Mouse (Mus musculus) liver, embryonic 11.5 days (tissue): Measurements from ENCODE around the gene Ctrb1. TPM values are rescaled to one million over a fixed set of nuclear protein-coding genes. Genes with fewer than 3 reads are reported as not detected.
"Not testable (repeated sequence)": the region's sequence is repeated elsewhere in the genome, so short reads cannot be mapped to it uniquely, and the experiment has no call there.

Experiments
- ATAC-seq: fragments of 200-750 bp; cut with Nextera tagmentation; replicated peaks from 2 replicates; pipeline ENCODE4 v1.8.0; 2017; ENCODE audit warnings: moderate number of reproducible peaks, mild to moderate bottlenecking, moderate TSS enrichment, moderate library complexity; ENCODE audit not compliant: low FRiP score
- DNase-seq: peaks from one replicate; pipeline ENCODE4 v3.0.0-alpha.2; 2017; ENCODE audit warnings: low spot score
- H3K27ac ChIP-seq: fragments of 300-500 bp; sonication (generic); 2 replicates; pipeline ENCODE4 v1.5.1; 2014; ENCODE audit warnings: mild to moderate bottlenecking, low read depth, low read length, control low read depth
- H3K27me3 ChIP-seq: fragments of 300-500 bp; sonication (generic); replicated peaks from 2 replicates; pipeline ENCODE4 v1.6.1; 2014; ENCODE audit warnings: low read length, mixed read lengths; ENCODE audit not compliant: control insufficient read depth, insufficient read depth
- H3K36me3 ChIP-seq: fragments of 300-500 bp; sonication (generic); 2 replicates; pipeline ENCODE4 v1.6.1; 2014; ENCODE audit warnings: mild to moderate bottlenecking, low read length, moderate library complexity, mixed read lengths; ENCODE audit not compliant: control insufficient read depth, insufficient read depth
- H3K4me1 ChIP-seq: fragments of 300-500 bp; sonication (generic); replicated peaks from 2 replicates; pipeline ENCODE4 v1.6.1; 2014; ENCODE audit warnings: low read length, mixed read lengths; ENCODE audit not compliant: control insufficient read depth, insufficient read depth
- H3K4me2 ChIP-seq: fragments of 300-500 bp; sonication (generic); 2 replicates; pipeline ENCODE4 v1.6.1; 2014; ENCODE audit warnings: mild to moderate bottlenecking, control low read depth, moderate library complexity
- H3K4me3 ChIP-seq: fragments of 300-500 bp; sonication (generic); 2 replicates; pipeline ENCODE4 v1.5.1; 2014; ENCODE audit warnings: low read depth, low read length, control low read depth
- H3K9ac ChIP-seq: fragments of 300-500 bp; sonication (generic); 2 replicates; pipeline ENCODE4 v1.6.1; 2014; ENCODE audit warnings: low read depth, low read length, control low read depth
- H3K9me3 ChIP-seq: fragments of 300-500 bp; sonication (generic); 2 replicates; pipeline ENCODE4 v1.6.1; 2016; ENCODE audit warnings: low read length, inconsistent platforms, mixed read lengths; ENCODE audit not compliant: control insufficient read depth
- WGBS: fragments of 180-500 bp; shearing (Covaris S2); extraction: QIAGEN DNeasy Blood & Tissue Kit; methylation state at CpG from one replicate; pipeline ENCODE4 v1.1.7; 2014; 5-methylcytosine and 5-hydroxymethylcytosine counted together
- polyA plus RNA-seq: library from polyadenylated mRNA; unstranded; fragments of >200 nt; fragmentation: Nextera tagmentation; extraction: Ambion mirVana; gene quantifications from 2 replicates; pipeline ENCODE4 v1.2.1, GENCODE M21; 2014

Ctrb1 gene
- polyA plus RNA-seq, 1 experiment from 2014 or later: not detected

GRCm38 (mm10) chr8:111658819-111659423, 31.9 kb downstream of the Ctrb1 start:
- ATAC-seq (no peak), DNase-seq (no peak)
- Histone ChIP-seq H3K27ac (no peak overlapping the region), H3K4me2 (no peak overlapping the region), H3K9me3 (no peaks in the 10 kb centered on the region), H3K27me3 (no peaks in the 10 kb centered on the region), H3K36me3 (0 out of 2 replicates have a peak, but pooled peaks cover 5% of the 10 kb centered on the region), H3K9ac (no peak overlapping the region), H3K4me1 (peaks cover 6% of the 10 kb centered on the region), H3K4me3 (no peak overlapping the region)
- 54% methylated on average over 6 of the region's 6 CpGs for WGBS

GRCm38 (mm10) chr8:111657312-111657854, 33.4 kb downstream of the Ctrb1 start:
- Histone ChIP-seq H3K4me3 (no peak overlapping the region), H3K9me3 (no peaks in the 10 kb centered on the region), H3K27ac (no peak overlapping the region), H3K4me2 (no peak overlapping the region), H3K27me3 (no peaks in the 10 kb centered on the region), H3K36me3 (0 out of 2 replicates have a peak, but pooled peaks cover 5% of the 10 kb centered on the region), H3K4me1 (peaks cover 6% of the 10 kb centered on the region), H3K9ac (no peak overlapping the region)
- ATAC-seq (no peak), DNase-seq (no peak)
- 29% methylated on average over 1 of the region's 1 CpGs for WGBS

- no peak overlapping the region for H3K27ac ChIP-seq
- H3K9ac ChIP-seq: no peak overlapping the region
- ATAC-seq (no peak), DNase-seq (no peak)
- no peaks in the 10 kb centered on the region for H3K36me3 ChIP-seq
- 89% methylated on average over 2 of the region's 2 CpGs for WGBS
- no peaks in the 10 kb centered on the region for H3K27me3 ChIP-seq
- H3K4me2 ChIP-seq: no peak overlapping the region
- H3K9me3 ChIP-seq: no peaks in the 10 kb centered on the region
- H3K4me1 ChIP-seq: peaks cover 13% of the 10 kb centered on the region
- no peak overlapping the region for H3K4me3 ChIP-seq
Observed at GRCm38 (mm10) chr8:111653524-111653923, 37.3 kb downstream of the Ctrb1 start.

- ATAC-seq: no peak
- Histone ChIP-seq H3K27ac (no peak overlapping the region), H3K4me3 (no peak overlapping the region), H3K36me3 (no peaks in the 10 kb centered on the region), H3K27me3 (no peaks in the 10 kb centered on the region), H3K9ac (no peak overlapping the region), H3K9me3 (no peaks in the 10 kb centered on the region), H3K4me1 (peaks cover 20% of the 10 kb centered on the region), H3K4me2 (no peak overlapping the region)
- DNase-seq: no peak
- 90% methylated on average over 3 of the region's 3 CpGs for WGBS
Observed at GRCm38 (mm10) chr8:111650651-111651050, 40.2 kb downstream of the Ctrb1 start.

- no peaks in the 10 kb centered on the region for H3K36me3 ChIP-seq
- no peak for DNase-seq
- no peak overlapping the region for H3K9ac ChIP-seq
- no peak overlapping the region for H3K4me2 ChIP-seq
- no peak overlapping the region for H3K27ac ChIP-seq
- no peaks in the 10 kb centered on the region for H3K9me3 ChIP-seq
- WGBS: 57% methylated on average over 2 of the region's 2 CpGs
- peaks cover 24% of the 10 kb centered on the region for H3K4me1 ChIP-seq
- ATAC-seq: no peak
- no peak overlapping the region for H3K4me3 ChIP-seq
- no peaks in the 10 kb centered on the region for H3K27me3 ChIP-seq
Observed at GRCm38 (mm10) chr8:111648834-111649233, 42.0 kb downstream of the Ctrb1 start.

GRCm38 (mm10) chr8:111645715-111646114, 45.1 kb downstream of the Ctrb1 start:
- Histone ChIP-seq H3K4me2 (peak overlapping the region; percentile 31), H3K4me3 (no peak overlapping the region), H3K9me3 (no peaks in the 10 kb centered on the region), H3K27me3 (no peaks in the 10 kb centered on the region), H3K9ac (no peak overlapping the region), H3K36me3 (no peaks in the 10 kb centered on the region), H3K4me1 (peaks cover 33% of the 10 kb centered on the region), H3K27ac (no peak overlapping the region)
- 84% methylated on average over 8 of the region's 8 CpGs for WGBS
- ATAC-seq (no peak), DNase-seq (no peak)

- H3K4me1 ChIP-seq: peaks cover 33% of the 10 kb centered on the region
- H3K4me3 ChIP-seq: peak overlapping the region; percentile 79
- not testable (repeated sequence) for H3K27me3 ChIP-seq, H3K9ac ChIP-seq, ATAC-seq, H3K36me3 ChIP-seq, H3K9me3 ChIP-seq, DNase-seq
- peak overlapping the region; percentile 68 for H3K4me2 ChIP-seq
- 35% methylated on average over 12 of the region's 12 CpGs for WGBS
- peak overlapping the region; percentile 98 for H3K27ac ChIP-seq
Observed at GRCm38 (mm10) chr8:111644286-111645051, 46.3 kb downstream of the Ctrb1 start.

- DNase-seq (peak; percentile 89), ATAC-seq (peak; percentile 92)
- H3K4me3 ChIP-seq: peak within 1 kb of the TSS; percentile 79
Observed at GRCm38 (mm10) chr8:111643264-111644141, 47.3 kb downstream of the Ctrb1 start, which contains the start of gene Zfp1. Gene Zfp1 (plus strand): TSS chr8:111643401.

More at GRCm38 (mm10) chr8:111643264-111644141, 47.3 kb downstream of the Ctrb1 start, which contains the start of gene Zfp1:
- Histone ChIP-seq H3K4me1 (peaks cover 26% of the 10 kb centered on the region), H3K9ac (peak within 1 kb of the TSS; percentile 92), H3K4me2 (peak within 1 kb of the TSS; percentile 68), H3K27ac (peak within 1 kb of the TSS; percentile 98), H3K9me3 (no peaks in the 10 kb centered on the region), H3K36me3 (no peaks in the 10 kb centered on the region), H3K27me3 (no peaks in the 10 kb centered on the region)
- WGBS: under 1% methylated on average over 75 of the region's 75 CpGs
